Mouse (Mus musculus): ENCODE results near the gene Spop.

- no peak for TF ChIP-seq POLR2A (IDR thresholded peaks at IDR 0.05; ENCODE audit: extremely low read depth, insufficient read depth, low read length)
- TF ChIP-seq CTCF (IDR thresholded peaks at IDR 0.05; ENCODE audit: low read depth, low read length), result no peak
Measured at GRCm38 (mm10) chr11:95532353-95533072, 118.6 kb downstream of the Spop start.

Data from liver, adult 2 months (tissue).